Mouse (Mus musculus) heart, adult 8-10 months (tissue): ENCODE measurements around the gene Dusp1. TPM values are rescaled to one million over a fixed set of nuclear protein-coding genes. Genes with fewer than 3 reads are reported as not detected.

Source experiments
- DNase-seq: peaks from one replicate; pipeline ENCODE4 v3.0.0; 2022; ENCODE audit warnings: low spot score
- total RNA-seq, 4 experiments: library from RNA; stranded (reverse); gene quantifications; 2 replicates each; pipeline ENCODE4 v1.2.4; 2022

Gene Dusp1
- total RNA-seq, 4 experiments from 2014 or later: 51.1 to 75.8 (median 59.4) TPM

- peak; percentile 63 for DNase-seq
Measured at GRCm38 (mm10) chr17:26525316-26525715, 36.6 kb downstream of the Dusp1 start.

- no peak for DNase-seq
Measured at GRCm38 (mm10) chr17:26524801-26525200, 37.1 kb downstream of the Dusp1 start.

DNA sequence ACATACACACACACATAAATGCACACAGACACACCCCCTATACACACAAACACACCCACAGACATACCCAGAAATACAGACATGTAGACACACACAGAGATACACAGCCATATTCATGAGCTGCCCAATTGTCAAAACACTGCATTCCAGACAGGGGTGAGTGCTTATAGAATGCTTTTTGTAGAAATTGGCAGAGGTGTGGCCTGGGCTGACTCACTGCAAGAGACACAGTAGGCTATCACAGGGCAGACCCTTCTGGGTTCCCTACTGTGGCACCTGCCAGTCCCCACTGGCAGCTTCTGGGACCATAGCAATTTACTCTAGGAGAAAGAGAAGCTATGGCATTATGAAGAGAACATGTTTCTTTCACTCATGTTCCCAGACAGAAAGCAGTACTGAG lies 37.6 kb downstream of the Dusp1 start:
- DNase-seq: no peak

GRCm38 (mm10) chr17:26522711-26523110 lies 39.2 kb downstream of the Dusp1 start:
- no peak for DNase-seq

GRCm38 (mm10) chr17:26518306-26518705 lies 43.6 kb downstream of the Dusp1 start:
- no peak for DNase-seq

DNA sequence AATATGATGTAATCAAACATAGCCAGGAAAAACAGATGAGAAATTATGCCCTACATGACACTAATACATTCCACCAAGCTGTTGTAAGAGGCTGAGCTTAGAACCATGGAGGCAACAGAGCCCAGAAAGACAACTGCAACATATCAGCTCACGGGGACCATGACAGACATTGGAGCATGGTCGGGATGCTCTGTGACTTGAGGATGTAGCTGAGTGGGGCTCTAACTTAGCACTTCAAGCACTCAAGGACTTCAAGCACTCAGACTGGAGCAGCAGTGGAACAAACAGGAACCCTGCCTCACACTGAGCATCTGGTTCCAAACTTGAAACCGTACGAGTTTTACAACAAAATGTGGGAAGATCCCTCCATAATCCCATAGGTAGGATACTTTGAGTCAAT lies 46.3 kb downstream of the Dusp1 start:
- DNase-seq: no peak

DNA sequence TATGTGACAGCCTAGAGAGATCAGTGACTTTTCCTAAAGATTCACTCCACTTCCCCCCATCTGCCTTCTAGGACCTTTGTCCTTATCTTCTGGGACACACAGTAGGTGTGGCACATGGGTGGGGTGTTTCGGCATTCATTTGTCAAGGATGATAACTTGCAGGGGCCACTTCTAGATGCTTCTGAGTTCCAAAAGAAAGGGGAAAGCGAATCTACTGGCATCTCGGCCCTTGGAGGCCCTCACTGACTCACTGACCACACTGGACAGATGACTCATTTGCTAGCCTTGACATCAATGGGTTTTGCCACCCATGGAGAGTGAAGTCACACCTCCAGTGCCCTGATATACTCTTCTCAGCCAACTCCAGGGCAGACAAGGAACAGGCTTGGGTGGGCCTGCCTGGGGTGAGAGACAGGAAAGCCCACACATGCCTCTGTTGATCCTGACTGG lies 47.3 kb downstream of the Dusp1 start:
- no peak for DNase-seq

GRCm38 (mm10) chr17:26513459-26514290 lies 48.3 kb downstream of the Dusp1 start:
- DNase-seq: no peak

GRCm38 (mm10) chr17:26512961-26513360 lies 49.0 kb downstream of the Dusp1 start:
- DNase-seq: no peak

DNA sequence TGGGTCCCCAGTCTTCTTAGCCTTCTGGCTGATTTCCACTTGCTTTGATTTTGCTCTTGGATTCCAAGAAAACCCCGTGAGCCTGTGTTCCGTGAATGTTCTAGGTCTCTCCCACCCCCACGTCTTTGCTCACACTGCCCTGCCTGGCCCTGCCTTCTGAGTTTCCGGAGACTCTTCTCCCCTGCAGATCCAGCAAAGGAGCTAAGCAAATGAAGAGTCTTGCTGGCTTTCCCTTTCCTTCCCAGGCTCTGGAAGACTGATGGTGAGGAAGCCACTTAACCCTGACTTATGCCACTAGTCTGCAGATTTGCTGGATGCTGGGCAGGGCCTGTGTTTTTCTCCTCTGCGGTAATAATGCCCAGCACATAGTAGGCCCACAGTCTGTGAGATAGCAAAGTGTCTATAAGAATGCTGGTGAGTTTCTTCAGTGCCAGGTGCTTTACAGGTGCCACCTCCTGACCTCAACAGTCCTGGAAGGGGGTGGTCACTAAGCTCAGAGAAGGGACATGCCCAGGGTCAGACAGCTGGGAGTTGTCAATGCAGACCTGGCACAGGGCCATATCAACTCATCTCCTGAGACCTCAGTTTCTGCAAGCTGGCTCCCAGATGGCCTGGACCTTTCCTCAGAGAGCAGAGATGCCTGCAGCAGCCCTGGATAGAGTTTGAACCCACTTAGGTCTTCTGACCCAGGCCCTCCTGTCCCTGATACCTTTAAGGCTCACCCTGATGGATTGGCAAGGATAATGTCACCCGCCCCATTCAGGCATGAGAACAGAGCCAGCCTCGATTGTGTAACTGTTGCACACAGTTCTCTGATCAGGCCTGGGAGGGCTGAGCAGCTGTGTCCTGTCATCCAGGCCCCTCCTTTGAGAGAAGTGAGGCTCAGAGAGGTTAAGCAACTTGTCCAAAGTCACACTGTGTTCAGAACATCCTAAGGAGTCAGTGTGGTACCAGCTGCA lies 49.8 kb downstream of the Dusp1 start:
- DNase-seq: peak; percentile 76

- no peak for DNase-seq
Measured at GRCm38 (mm10) chr17:26511256-26511655, 50.7 kb downstream of the Dusp1 start.

DNA sequence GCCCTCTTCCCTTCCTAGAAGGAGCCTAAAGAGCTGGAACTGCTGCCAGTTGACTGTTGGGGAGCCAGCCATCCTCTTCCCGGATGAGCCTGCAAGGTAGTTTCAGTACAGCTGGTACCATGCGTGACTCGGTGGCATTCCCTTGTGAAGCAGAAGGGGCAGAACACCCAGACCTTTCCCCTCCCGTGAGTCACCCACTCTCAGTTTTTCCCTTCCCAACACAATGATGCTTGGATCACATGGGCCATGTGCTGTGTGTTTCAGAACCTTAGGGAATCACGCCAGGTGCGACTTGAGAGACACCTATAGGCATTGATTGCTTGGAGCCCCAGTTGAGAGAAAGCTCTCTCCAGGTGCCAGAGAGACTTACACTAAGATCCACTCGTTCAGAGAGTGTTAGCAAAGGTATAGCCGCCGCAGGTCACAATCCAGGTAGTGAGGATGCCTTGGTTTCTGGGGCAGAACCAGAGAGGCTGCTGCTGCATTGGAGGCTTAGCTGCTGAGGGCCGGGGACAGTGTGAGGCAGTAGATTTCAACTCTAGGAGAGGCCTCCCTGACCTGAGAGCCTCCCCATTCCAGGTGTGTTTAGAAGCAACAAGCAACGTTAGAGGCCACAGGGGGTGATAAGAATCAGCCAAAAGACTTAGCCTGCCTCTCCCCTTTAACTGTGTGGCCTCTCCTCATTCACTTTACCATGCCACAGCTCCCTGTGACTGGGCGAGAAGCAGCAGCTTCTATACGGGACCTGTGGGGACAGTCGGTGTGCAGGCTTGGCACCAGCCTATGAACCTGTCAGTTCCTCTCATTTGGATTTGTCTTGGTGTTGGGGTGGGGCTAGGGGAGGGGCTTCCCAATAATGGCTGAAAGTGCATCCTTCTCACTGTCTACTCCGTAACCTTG lies 51.5 kb downstream of the Dusp1 start:
- no peak for DNase-seq

DNA sequence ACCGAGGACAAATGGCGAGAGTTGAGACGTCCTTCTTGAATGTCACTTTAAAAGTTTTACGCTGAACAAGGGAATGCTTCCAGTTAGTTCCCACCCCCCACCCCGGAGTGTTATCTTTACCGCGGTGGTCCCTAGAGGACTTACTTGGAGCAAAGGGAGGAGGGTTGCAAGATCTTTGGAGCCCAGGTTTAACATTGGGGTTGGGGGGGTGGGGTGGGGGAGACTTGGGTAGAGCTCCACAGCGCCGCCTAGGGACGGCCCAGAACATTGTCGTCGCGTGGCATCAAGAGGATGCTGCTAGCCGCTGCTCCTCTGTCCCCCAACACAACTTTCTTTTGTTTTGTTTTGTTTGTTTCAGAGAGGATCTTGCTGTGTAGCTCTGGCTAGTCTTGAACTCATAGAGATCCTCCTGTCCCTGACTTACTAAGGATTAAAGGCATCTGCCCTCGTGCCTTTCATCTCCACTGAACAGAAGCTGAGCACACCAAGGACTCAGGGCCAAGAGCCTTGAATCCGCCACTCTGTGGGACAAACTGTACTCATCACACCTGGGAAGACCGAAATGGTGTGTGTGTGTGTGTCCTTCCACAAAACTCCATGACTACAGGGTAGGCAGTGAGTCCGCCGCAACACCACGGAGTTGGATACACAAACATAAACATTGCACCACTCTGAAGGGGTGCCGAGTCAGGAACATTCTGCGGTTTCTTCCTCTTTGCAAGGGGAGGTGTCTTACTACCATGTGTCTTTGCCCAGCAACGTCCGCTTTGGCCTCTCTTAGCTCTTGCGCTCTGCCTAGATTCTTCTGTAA lies 52.8 kb downstream of the Dusp1 start:
- peak; percentile 74 for DNase-seq

GRCm38 (mm10) chr17:26508345-26508960 lies 53.5 kb downstream of the Dusp1 start:
- peak; percentile 95 for DNase-seq

DNA sequence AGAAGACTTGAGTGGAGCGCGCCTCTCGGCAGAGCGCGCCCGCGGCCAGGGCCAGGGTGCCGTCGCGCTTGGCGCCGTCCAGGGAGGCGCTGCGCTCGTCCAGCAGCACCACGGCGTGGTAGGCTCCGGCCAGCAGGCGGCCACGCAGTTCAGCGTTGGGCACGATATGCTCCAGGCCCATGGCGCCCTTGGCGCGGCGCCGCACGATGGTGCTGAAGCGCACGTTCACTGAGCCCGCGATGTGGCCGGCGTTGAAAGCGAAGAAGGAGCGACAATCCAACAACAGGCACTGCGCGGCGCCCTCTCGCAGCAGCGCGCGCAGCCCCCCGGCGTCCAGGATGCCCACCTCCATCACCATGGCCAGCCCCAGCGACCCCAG lies 54.0 kb downstream of the Dusp1 start:
- DNase-seq: no peak

GRCm38 (mm10) chr17:26506997-26507871 lies 54.7 kb downstream of the Dusp1 start:
- DNase-seq: peak; percentile 68

DNA sequence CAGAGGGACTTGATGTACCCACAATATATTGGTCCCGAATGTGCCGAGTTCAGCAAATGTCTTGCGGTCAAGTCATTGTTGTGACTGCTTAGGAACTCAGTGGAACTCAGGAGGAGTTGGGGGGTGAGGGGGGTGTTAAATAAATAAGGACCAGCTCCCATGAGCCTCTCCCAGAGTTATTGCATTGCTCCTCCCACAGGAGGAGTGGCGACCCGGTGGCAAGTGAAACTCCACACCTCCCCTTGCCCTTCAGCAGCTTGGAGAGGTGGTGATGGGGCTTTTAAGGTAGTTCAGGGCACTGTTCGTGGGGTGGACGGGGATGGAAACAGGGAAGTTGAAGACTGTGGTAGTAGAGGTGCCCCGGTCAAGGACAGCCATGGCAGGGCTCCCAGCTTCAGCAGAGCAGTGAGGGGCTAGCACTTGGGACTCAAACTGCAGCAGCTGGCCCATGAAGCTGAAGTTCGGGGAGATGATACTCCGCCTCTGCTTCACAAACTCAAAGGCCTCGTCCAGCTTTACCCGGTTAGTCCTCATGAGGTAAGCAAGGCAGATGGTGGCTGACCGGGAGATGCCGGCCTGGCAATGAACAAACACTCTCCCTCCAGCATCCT lies 55.8 kb downstream of the Dusp1 start:
- DNase-seq: peak; percentile 72

GRCm38 (mm10) chr17:26505181-26505581 lies 56.7 kb downstream of the Dusp1 start:
- DNase-seq: no peak
